ENCODE assay signal across 11 mouse cellular contexts in the genomic region with DNA sequence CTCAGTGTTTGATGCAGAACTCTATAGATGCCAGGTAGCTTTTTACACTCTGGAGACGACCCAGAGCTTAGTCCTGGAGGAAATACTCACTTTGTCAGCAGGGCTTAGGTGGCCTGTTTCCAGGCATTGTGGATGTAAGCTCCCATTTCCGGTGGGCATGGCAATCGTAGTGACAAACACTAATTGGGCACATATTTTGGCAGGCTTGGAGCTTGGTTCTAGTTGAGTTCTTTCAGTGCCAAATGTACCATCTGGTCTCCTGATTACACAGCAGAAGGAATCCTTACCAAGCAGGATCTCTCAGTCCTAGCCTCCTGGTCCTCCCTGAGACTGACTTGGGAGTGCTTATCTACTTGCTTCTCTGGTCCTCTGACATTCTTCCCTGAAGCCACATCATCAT.
A peak's percentile ranks its signal among the peaks of the same experiment; 100 is the strongest.
DNase-seq lines count a peak whose midpoint lies in the region; ATAC-seq and TF ChIP-seq lines count a peak whose summit lies in the region.
"Had no signal": no experiment of that assay in that cellular context is flagged by ENCODE, and none has a peak within 500 bp of the region (broad histone marks: within the 10 kb centered on the region; RNA-seq: fewer than 3 reads in every experiment).

No protein-coding gene starts in this region.

- no peak for TF ChIP-seq EP300 in lung, postnatal 0 days (IDR thresholded peaks at IDR 0.05)

- no peak overlapping the region for H3K4me2 ChIP-seq in forebrain, embryonic 15.5 days (replicated peaks)
- no peak overlapping the region for H3K4me2 ChIP-seq in forebrain, embryonic 12.5 days
- H3K4me2 ChIP-seq in lung, postnatal 0 days (replicated peaks; ENCODE audit: low read depth, low read length): no peak overlapping the region
- H3K4me2 ChIP-seq: midbrain, embryonic 12.5 days had no signal

- peaks cover 8% of the 10 kb centered on the region for H3K4me1 ChIP-seq in forebrain, embryonic 15.5 days
- no peaks in the 10 kb centered on the region for H3K4me1 ChIP-seq in forebrain, embryonic 12.5 days
- H3K4me1 ChIP-seq in lung, postnatal 0 days (ENCODE audit: insufficient read depth, low read depth, low read length): no peaks in the 10 kb centered on the region
- H3K4me1 ChIP-seq: midbrain, embryonic 12.5 days had no signal

- no peaks in the 10 kb centered on the region for H3K9me3 ChIP-seq in forebrain, embryonic 15.5 days
- H3K9me3 ChIP-seq in forebrain, embryonic 12.5 days: no peaks in the 10 kb centered on the region
- no peaks in the 10 kb centered on the region for H3K9me3 ChIP-seq in lung, postnatal 0 days (ENCODE audit: low read length)
- H3K9me3 ChIP-seq: midbrain, embryonic 12.5 days had no signal

- peak; percentile 94 for ATAC-seq in forebrain, embryonic 15.5 days (replicated peaks)
- no peak for ATAC-seq in forebrain, embryonic 12.5 days (ENCODE audit: low FRiP score)
- ATAC-seq in lung, postnatal 0 days: no peak

- 25% methylated on average over 3 of the region's 3 CpGs for WGBS in forebrain, embryonic 15.5 days
- WGBS in forebrain, embryonic 12.5 days: 71% methylated on average over 3 of the region's 3 CpGs
- WGBS in lung, postnatal 0 days: 65% methylated on average over 3 of the region's 3 CpGs

- no peak for TF ChIP-seq CTCF in lung, postnatal 0 days (IDR thresholded peaks at IDR 0.05)

- no peaks in the 10 kb centered on the region for H3K27me3 ChIP-seq in forebrain, embryonic 15.5 days
- no peaks in the 10 kb centered on the region for H3K27me3 ChIP-seq in forebrain, embryonic 12.5 days
- no peaks in the 10 kb centered on the region for H3K27me3 ChIP-seq in lung, postnatal 0 days (replicated peaks; ENCODE audit: insufficient read depth, low read length)
- H3K27me3 ChIP-seq: midbrain, embryonic 12.5 days had no signal

- no peak overlapping the region for H3K27ac ChIP-seq in forebrain, embryonic 15.5 days (replicated peaks)
- H3K27ac ChIP-seq in forebrain, embryonic 12.5 days: no peak overlapping the region
- no peak overlapping the region for H3K27ac ChIP-seq in lung, postnatal 0 days (ENCODE audit: low read length)
- H3K27ac ChIP-seq: midbrain, embryonic 12.5 days had no signal

- H3K4me3 ChIP-seq in forebrain, embryonic 15.5 days: no peak overlapping the region
- H3K4me3 ChIP-seq in forebrain, embryonic 12.5 days (replicated peaks): no peak overlapping the region
- H3K4me3 ChIP-seq in lung, postnatal 0 days (ENCODE audit: low read depth, low read length): no peak overlapping the region
- H3K4me3 ChIP-seq: midbrain, embryonic 12.5 days had no signal

- DNase-seq in retina, adult 2 months (ENCODE audit: low read depth, low spot score): peak; percentile 4
- DNase-seq in retina, postnatal 1 day: no peak
- DNase-seq in cerebellum, postnatal 36 days: peak; percentile 75 to 78
- no peak for DNase-seq in adrenal gland, adult (ENCODE audit: inconsistent age in 2 of 2, low spot score in 1 of 2)
- no peak for DNase-seq in thymus, postnatal 14 days
- no peak for DNase-seq in lung, postnatal 0 days (ENCODE audit: low spot score)
- DNase-seq: heart, postnatal 36 days; lung, postnatal 10 days had no signal

- no peak overlapping the region for H3K9ac ChIP-seq in forebrain, embryonic 15.5 days (replicated peaks)
- no peak overlapping the region for H3K9ac ChIP-seq in forebrain, embryonic 12.5 days
- H3K9ac ChIP-seq in lung, postnatal 0 days (replicated peaks; ENCODE audit: low read depth): no peak overlapping the region
- H3K9ac ChIP-seq: midbrain, embryonic 12.5 days had no signal

- H3K36me3 ChIP-seq in forebrain, embryonic 15.5 days: no peaks in the 10 kb centered on the region
- no peaks in the 10 kb centered on the region for H3K36me3 ChIP-seq in forebrain, embryonic 12.5 days (replicated peaks)
- H3K36me3 ChIP-seq in lung, postnatal 0 days (ENCODE audit: insufficient read depth, low read length): no peaks in the 10 kb centered on the region
- H3K36me3 ChIP-seq: midbrain, embryonic 12.5 days had no signal

Comparison
In these comparisons a context has a peak if more than half of its experiments do, and no peak if none do; other contexts are left out.
1. DNase-seq: peak in retina, adult 2 months (single experiment) and cerebellum, postnatal 36 days (2 of 2); none in retina, postnatal 1 day (single experiment), adrenal gland, adult (0 of 2), thymus, postnatal 14 days (single experiment) and lung, postnatal 0 days (single experiment).